Mouse (Mus musculus) liver, embryonic 12.5 days (tissue): ENCODE data around the gene Cntnap1. TPM values are rescaled to one million over a fixed set of nuclear protein-coding genes. Genes with fewer than 3 reads are reported as not detected.

Source experiments
- ATAC-seq: fragments of 200-750 bp; cut with Nextera tagmentation; 2 replicates; pipeline ENCODE4 v1.8.0; 2017; ENCODE audit warnings: moderate number of reproducible peaks, mild to moderate bottlenecking, moderate library complexity
- H3K27ac ChIP-seq: fragments of 300-500 bp; sonication (generic); 2 replicates; pipeline ENCODE4 v1.5.1; 2016; ENCODE audit warnings: mild to moderate bottlenecking
- H3K27me3 ChIP-seq: fragments of 300-500 bp; sonication (generic); replicated peaks from 2 replicates; pipeline ENCODE4 v1.6.1; 2016; ENCODE audit warnings: mild to moderate bottlenecking, moderate library complexity
- H3K36me3 ChIP-seq: fragments of 300-500 bp; sonication (generic); 2 replicates; pipeline ENCODE4 v1.6.1; 2016; ENCODE audit warnings: mild to moderate bottlenecking, moderate library complexity
- H3K4me1 ChIP-seq: fragments of 300-500 bp; sonication (generic); 2 replicates; pipeline ENCODE4 v1.6.1; 2016
- H3K4me2 ChIP-seq: fragments of 300-500 bp; sonication (generic); 2 replicates; pipeline ENCODE4 v1.6.1; 2016; ENCODE audit warnings: mild to moderate bottlenecking, moderate library complexity
- H3K4me3 ChIP-seq: fragments of 300-500 bp; sonication (generic); 2 replicates; pipeline ENCODE4 v1.5.1; 2016; ENCODE audit warnings: mild to moderate bottlenecking, moderate library complexity
- H3K9ac ChIP-seq: fragments of 300-500 bp; sonication (generic); 2 replicates; pipeline ENCODE4 v1.6.1; 2016; ENCODE audit warnings: mild to moderate bottlenecking, moderate library complexity
- H3K9me3 ChIP-seq: fragments of 300-500 bp; sonication (generic); replicated peaks from 2 replicates; pipeline ENCODE4 v1.6.1; 2016; ENCODE audit warnings: mild to moderate bottlenecking, moderate library complexity
- WGBS: fragments of 180-500 bp; shearing (Covaris S2); methylation state at CpG from one replicate; pipeline ENCODE4 v1.1.7; 2016; ENCODE audit not compliant: insufficient replicate concordance; 5-methylcytosine and 5-hydroxymethylcytosine counted together
- polyA plus RNA-seq: library from polyadenylated mRNA; unstranded; fragments of >200 nt; fragmentation: Nextera tagmentation; extraction: Ambion mirVana; gene quantifications from 2 replicates; pipeline ENCODE4 v1.2.1, GENCODE M21; 2016

Gene Cntnap1
- polyA plus RNA-seq, 1 experiment from 2014 or later = 0.17 TPM

DNA sequence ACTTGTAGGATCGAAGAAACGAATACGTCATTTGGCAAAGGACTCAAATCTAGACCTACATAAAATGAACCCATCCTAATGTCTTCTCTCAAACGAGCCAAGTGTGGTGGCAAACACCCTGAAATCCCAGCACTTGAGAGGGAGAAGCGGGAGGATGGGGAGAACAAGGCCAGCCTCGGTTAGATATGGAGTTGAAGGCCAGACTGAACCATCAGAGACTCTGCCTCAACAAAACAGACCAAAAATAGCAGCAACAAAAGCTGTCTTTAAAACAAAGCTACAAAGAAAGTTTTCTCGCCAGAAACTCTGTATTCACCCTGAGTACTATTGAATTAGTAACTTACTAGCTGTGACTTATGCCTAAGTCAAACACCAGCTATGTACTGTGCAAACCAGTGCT, 33.3 kb upstream of the Cntnap1 start:
- Histone ChIP-seq H3K36me3 (no peaks in the 10 kb centered on the region), H3K27me3 (peaks cover 48% of the 10 kb centered on the region), H3K9ac (no peak overlapping the region), H3K4me3 (no peak overlapping the region), H3K4me1 (0 out of 2 replicates have a peak, but pooled peaks cover 5% of the 10 kb centered on the region), H3K4me2 (no peak overlapping the region), H3K9me3 (no peaks in the 10 kb centered on the region), H3K27ac (no peak overlapping the region)
- no peak for ATAC-seq
- WGBS = 69% methylated on average over 7 of the region's 7 CpGs

DNA sequence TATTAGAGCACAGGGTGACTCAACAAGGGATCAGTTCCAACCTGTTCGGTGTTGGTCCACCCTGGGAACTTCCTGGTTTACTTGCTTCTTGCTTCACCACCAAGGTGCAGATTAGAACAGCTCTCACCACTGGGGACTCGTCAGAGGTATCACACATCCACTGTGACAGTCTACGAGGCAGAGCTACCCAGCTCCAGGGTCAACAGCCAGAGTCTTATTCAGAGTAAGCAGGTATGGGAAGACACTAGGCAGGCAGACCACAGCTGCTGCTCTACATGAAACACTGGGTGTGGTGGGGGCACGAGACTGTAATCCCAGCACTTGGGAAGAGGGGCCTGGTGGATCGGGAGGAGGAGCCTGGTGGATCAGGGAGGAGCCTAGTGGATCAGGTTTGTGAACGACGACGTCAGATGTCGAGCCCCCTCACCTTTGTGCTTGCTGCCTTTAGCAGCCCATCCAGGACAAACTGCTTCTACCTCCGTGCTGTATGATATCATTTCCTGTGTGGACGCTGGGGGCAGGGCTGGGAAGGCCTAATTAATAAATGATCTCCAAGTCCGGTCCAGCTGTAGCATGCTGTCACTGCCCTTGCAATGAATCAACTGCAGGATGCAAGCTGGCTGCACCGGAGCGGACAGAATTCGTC, 31.7 kb upstream of the Cntnap1 start:
- H3K4me1 ChIP-seq = 0 out of 2 replicates have a peak, but pooled peaks cover 5% of the 10 kb centered on the region
- 29% methylated on average over 15 of the region's 15 CpGs for WGBS
- H3K4me3 ChIP-seq = no peak overlapping the region
- no peaks in the 10 kb centered on the region for H3K9me3 ChIP-seq
- no peak overlapping the region for H3K9ac ChIP-seq
- peaks cover 59% of the 10 kb centered on the region for H3K27me3 ChIP-seq
- H3K27ac ChIP-seq = no peak overlapping the region
- H3K4me2 ChIP-seq = peak overlapping the region; percentile 21
- ATAC-seq = no peak
- H3K36me3 ChIP-seq = no peaks in the 10 kb centered on the region

DNA sequence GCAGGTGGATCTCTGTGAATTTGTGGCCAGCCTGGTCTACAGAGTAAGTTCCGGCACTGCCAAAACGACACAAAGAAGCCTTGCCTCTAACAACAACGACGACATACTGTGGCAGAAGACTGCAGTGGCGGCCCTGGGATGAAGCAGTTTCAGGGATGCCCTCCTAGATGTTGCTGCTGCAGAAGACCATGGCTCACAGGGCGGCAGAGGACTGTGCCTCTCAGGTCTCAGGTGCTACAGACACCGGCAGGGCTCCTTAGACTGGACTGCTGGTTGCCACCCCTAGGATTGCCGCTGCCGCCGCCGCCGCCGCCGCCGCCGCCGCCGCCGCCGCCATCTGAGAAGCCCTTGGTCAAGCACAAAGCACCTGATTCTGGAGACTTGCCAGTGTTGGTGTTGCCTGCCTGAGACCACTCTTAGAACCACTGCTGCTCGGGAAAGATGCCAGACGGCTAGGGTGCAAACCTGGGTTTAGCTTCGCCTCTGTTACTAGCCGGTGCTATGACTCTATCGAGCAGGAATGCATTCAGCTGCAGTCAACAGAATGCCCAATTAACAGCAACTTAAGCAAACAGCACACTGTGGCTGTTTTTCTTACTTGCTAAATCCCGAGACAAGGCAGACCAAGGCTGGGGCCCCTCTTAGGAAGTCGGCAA, 30.0 kb upstream of the Cntnap1 start:
- Histone ChIP-seq H3K4me3 (peak overlapping the region; percentile 8; the same call in 1 of the 2 replicates), H3K4me1 (0 out of 2 replicates have a peak, but pooled peaks cover 5% of the 10 kb centered on the region), H3K9me3 (no peaks in the 10 kb centered on the region), H3K27ac (no peak overlapping the region), H3K27me3 (peaks cover 59% of the 10 kb centered on the region), H3K36me3 (no peaks in the 10 kb centered on the region), H3K4me2 (peak overlapping the region; percentile 40), H3K9ac (0 out of 2 replicates have a peak overlapping the region, but pooled peaks have one; percentile 1)
- 26% methylated on average over 27 of the region's 27 CpGs for WGBS
- no peak for ATAC-seq

DNA sequence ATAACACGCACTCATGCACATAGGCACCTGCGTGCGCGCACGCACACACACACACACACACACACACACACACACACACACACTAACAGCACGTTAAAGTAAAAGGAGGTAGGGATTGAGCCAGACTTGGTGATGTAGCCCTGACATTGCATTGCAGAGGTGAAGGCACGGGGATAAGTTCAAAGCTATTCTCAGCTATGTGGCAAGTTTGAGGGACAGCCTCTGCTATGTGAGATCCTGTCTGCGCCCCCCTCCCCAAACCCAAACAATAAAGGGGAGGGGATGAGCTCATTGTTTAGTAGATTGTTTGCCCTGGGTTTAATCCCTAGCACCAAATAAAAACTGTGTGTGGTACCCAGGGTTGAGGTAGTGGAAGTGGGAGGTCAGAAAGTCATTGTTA, 29.2 kb upstream of the Cntnap1 start:
- no peaks in the 10 kb centered on the region for H3K9me3 ChIP-seq
- no peak overlapping the region for H3K9ac ChIP-seq
- 0 out of 2 replicates have a peak, but pooled peaks cover 5% of the 10 kb centered on the region for H3K4me1 ChIP-seq
- WGBS = 71% methylated on average over 8 of the region's 8 CpGs
- H3K36me3 ChIP-seq = no peaks in the 10 kb centered on the region
- ATAC-seq = no peak
- H3K4me2 ChIP-seq = no peak overlapping the region
- peaks cover 59% of the 10 kb centered on the region for H3K27me3 ChIP-seq
- H3K4me3 ChIP-seq = no peak overlapping the region
- H3K27ac ChIP-seq = no peak overlapping the region

DNA sequence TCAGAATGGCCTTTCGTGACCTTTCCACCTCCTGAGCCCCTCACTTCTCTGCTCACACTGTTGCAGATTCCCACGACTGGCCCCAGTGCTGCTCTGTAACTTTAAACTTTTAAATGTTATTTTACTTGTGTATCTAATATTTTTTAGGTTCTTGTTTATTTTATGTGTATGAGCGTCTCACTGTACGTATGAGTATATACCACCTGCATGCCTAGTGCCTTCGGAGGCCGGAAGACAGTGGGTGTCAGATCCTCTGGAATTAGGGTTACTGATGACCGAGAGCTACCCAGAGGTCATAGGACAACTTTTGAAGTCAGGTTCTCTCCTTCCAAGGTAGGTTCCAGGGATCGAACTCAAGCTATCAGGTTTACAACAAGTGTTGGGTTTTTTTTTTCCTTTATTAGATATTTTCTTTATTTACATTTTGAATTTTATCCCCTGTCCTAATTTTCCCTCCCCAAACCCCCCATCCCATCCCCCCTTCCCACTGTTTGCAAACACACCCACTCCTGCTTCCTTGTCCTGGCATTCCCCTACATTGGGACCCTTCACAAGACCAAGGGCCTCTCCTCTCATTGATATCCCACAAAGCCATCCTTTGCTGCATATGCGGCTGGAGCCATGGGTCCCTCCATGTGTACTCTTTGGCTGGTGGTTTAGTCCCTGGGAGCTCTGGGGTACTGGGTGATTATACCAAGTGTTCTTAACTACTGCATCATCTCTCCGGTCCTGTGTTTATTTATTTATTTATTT, 27.9 kb upstream of the Cntnap1 start:
- 0 out of 2 replicates have a peak, but pooled peaks cover 5% of the 10 kb centered on the region for H3K4me1 ChIP-seq
- 79% methylated on average over 10 of the region's 10 CpGs for WGBS
- no peaks in the 10 kb centered on the region for H3K36me3 ChIP-seq
- H3K9ac ChIP-seq = no peak overlapping the region
- no peak overlapping the region for H3K4me3 ChIP-seq
- H3K9me3 ChIP-seq = no peaks in the 10 kb centered on the region
- no peak overlapping the region for H3K4me2 ChIP-seq
- H3K27ac ChIP-seq = no peak overlapping the region
- no peak for ATAC-seq
- peaks cover 56% of the 10 kb centered on the region for H3K27me3 ChIP-seq

DNA sequence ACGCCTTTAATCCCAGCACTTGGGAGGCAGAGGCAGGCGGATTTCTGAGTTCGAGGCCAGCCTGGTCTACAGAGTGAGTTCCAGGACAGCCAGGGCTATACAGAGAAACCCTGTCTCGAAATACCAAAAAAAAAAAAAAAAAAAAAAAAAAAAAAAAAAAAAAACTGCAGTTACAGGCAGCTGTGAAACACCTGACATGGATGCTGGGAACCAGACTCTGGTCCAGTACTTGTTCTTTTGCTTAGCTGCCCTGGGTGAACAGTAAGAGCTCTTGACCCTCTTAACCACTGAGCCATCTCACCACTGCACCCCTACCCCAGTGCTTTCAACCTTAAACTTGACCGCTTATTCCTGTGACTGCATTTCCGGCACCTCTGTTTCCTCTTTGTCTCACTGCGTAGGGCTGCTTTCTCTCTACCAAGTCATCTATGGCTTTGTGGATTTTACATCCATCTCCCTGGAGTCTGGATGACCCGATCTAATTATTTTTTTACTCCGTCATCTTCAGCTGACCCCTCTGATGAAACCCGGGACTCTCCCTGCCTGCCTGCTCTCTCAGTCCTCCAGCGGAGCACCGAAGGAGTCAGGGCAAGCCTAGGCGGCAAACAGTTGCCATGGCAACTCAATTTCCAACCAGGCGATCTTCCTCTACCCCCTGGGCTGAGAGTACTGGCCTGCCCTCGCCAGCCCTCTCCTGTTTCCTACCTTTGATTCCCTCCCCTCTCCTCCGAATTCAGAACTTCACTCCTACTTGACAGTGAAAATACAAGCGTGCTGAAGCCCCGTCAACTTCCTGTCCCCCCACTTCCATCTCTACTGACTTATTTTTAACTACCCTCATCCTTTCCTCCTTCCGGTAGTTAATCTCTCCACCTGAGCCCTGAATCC, 26.7 kb upstream of the Cntnap1 start:
- no peak overlapping the region for H3K9ac ChIP-seq
- peak overlapping the region; percentile 56 for H3K4me2 ChIP-seq
- ATAC-seq = no peak
- no peaks in the 10 kb centered on the region for H3K9me3 ChIP-seq
- no peak overlapping the region for H3K27ac ChIP-seq
- peak overlapping the region; percentile 32 for H3K4me3 ChIP-seq
- WGBS = 13% methylated on average over 19 of the region's 19 CpGs
- no peaks in the 10 kb centered on the region for H3K36me3 ChIP-seq
- 0 out of 2 replicates have a peak, but pooled peaks cover 4% of the 10 kb centered on the region for H3K4me1 ChIP-seq
- H3K27me3 ChIP-seq = peaks cover 48% of the 10 kb centered on the region

DNA sequence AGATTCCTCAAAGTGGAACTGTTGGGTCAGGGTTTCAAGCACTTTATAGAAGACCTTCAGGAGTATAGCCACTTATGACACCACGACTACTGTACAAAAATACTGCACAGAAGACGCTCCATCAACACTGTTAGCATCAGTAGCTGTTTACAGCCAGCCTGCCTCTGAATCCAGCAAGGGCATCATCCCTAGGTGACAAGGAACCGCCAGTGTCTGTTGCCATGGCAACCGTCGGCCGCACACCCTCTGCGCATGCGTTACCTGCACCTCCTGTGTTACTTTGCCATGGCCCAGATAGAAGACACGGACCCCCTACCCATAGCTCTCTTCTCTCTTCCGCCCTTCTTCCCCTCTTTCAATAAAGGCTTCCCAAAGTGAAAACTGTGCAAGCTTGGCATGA, 23.9 kb upstream of the Cntnap1 start:
- 35% methylated on average over 10 of the region's 10 CpGs for WGBS
- Histone ChIP-seq H3K36me3 (no peaks in the 10 kb centered on the region), H3K9me3 (no peaks in the 10 kb centered on the region), H3K4me2 (no peak overlapping the region), H3K4me3 (no peak overlapping the region), H3K4me1 (no peaks in the 10 kb centered on the region), H3K27ac (no peak overlapping the region), H3K27me3 (peaks cover 28% of the 10 kb centered on the region), H3K9ac (no peak overlapping the region)
- no peak for ATAC-seq

DNA sequence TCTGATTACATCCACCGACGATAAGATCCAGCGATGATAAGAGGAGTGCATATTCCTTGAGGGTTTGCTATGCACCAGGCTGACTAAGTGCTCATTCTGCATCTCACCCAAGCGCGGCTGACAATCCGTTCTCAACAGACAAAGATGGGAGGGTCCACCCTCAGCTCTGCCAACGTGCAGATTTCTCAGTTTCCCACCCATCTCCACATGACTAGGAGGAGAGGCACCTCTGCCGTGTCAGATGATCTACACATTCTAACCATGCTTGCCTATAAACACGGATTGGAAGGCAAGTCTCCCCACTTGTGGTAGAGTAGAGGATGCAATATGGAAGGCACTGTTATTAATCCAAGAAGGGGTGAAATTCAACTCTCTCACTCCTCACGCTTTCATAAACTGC, 21.6 kb upstream of the Cntnap1 start:
- ATAC-seq = no peak
- H3K36me3 ChIP-seq = no peaks in the 10 kb centered on the region
- no peak overlapping the region for H3K27ac ChIP-seq
- H3K4me2 ChIP-seq = no peak overlapping the region
- H3K27me3 ChIP-seq = peaks cover 14% of the 10 kb centered on the region
- no peaks in the 10 kb centered on the region for H3K4me1 ChIP-seq
- no peak overlapping the region for H3K9ac ChIP-seq
- 66% methylated on average over 10 of the region's 10 CpGs for WGBS
- no peaks in the 10 kb centered on the region for H3K9me3 ChIP-seq
- no peak overlapping the region for H3K4me3 ChIP-seq

DNA sequence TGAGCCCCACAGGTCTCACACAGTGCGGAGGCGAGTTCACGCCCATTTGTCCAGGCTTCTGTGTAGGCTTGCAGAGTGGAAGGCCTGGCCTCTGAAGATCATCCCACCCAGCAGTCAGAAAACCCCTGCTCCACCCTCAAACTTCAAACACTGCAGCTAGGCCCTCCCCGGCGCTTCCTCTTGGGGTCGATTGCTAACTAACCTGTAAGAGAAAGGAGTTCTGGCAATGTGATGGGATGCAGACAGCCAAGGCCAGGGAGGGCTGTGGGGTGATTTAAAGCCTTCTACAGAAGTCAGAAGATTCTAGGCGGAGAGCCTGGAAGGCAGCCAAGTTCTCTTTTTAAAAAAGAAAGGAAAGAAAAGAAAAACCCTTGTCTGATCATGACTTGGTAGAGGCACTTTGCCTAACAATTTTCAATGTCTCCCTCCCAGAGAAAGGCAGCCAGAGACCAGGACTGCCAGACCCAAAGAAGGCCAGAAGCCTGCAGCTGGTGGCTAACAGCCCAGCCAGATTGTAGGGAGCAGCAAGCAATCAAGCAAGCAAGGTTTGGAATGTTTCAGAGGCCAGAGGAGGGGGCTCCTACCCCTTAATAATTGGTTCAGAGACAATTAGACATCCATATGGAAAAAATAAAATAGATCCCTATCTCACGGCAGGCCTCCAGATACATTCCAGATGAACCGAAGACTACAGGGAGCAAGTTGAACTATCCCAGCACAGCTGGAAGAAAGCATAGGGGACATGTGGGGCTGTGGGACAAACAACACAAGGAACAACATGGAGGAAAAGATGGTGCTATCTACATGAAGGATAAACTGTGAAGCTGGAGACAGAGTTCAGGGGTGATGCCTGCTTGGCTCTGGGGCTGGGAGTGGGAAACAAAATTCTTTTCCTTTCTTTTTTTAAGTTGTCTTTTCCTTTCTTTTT, 20.9 kb upstream of the Cntnap1 start:
- Histone ChIP-seq H3K27me3 (peaks cover 10% of the 10 kb centered on the region), H3K4me3 (no peak overlapping the region), H3K27ac (no peak overlapping the region), H3K36me3 (no peaks in the 10 kb centered on the region), H3K9ac (no peak overlapping the region), H3K9me3 (no peaks in the 10 kb centered on the region), H3K4me2 (no peak overlapping the region), H3K4me1 (no peaks in the 10 kb centered on the region)
- WGBS = 57% methylated on average over 9 of the region's 9 CpGs
- no peak for ATAC-seq

DNA sequence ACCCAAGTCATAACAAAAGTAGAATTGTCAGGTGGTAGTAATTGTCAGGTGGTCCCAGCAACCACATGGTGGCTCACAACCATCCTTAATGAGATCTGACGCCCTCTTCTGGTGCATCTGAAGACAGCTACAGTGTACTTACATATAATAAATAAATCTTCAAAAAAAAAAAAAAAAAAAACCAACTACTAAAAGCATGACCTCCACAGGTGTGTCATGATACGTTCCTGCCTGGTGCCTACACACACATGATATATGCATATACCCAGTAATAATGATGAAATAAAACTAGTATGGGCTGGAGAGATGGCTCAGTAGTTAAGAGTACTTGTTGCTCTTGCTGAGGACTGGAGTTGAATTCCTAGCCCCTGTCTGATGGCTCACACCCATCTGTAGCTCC, 19.3 kb upstream of the Cntnap1 start:
- no peak for ATAC-seq
- Histone ChIP-seq H3K4me1 (no peaks in the 10 kb centered on the region), H3K27ac (no peak overlapping the region), H3K9ac (no peak overlapping the region), H3K9me3 (no peaks in the 10 kb centered on the region), H3K4me2 (no peak overlapping the region), H3K4me3 (no peak overlapping the region), H3K27me3 (peaks cover 26% of the 10 kb centered on the region), H3K36me3 (no peaks in the 10 kb centered on the region)
- WGBS = 27% methylated on average over 2 of the region's 2 CpGs

DNA sequence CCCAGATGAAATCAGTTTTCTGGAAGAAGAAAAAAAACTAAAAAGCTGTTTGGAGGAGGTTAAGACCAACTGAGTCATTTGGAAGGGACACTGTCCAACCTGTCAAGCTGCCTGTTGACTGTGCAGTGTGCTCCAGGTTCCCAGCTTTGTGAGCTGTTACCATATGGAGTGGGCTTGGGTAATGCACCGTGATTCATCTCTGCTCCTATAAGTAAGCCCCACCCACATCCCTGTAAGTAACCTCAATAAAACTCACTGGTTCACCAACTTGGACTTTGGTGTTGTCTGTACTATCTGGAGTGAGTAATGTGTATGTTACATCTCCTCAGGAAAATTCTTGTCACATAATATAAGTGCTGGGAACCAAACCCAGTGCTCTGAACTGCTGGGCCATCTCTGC, 17.5 kb upstream of the Cntnap1 start:
- Histone ChIP-seq H3K4me1 (no peaks in the 10 kb centered on the region), H3K9ac (no peak overlapping the region), H3K9me3 (no peaks in the 10 kb centered on the region), H3K4me3 (no peak overlapping the region), H3K4me2 (no peak overlapping the region), H3K27me3 (peaks cover 43% of the 10 kb centered on the region), H3K36me3 (no peaks in the 10 kb centered on the region), H3K27ac (no peak overlapping the region)
- ATAC-seq = no peak
- 65% methylated on average over 1 of the region's 1 CpGs for WGBS
